Mouse (Mus musculus) testis, adult 2 months (tissue): ENCODE measurements around the gene Atxn7l2.

Source experiments
- CTCF ChIP-seq: fragments of 200-500 bp; IDR thresholded peaks from 2 replicates; pipeline ENCODE4 v1.5.1; 2012; ENCODE audit warnings: low read depth, mild to moderate bottlenecking, inconsistent platforms, low read length, moderate library complexity; ENCODE audit not compliant: control insufficient read depth, insufficient read depth, insufficient replicate concordance
- POLR2A ChIP-seq: fragments of 200-500 bp; IDR thresholded peaks from 2 replicates; pipeline ENCODE4 v1.6.1; 2012; ENCODE audit warnings: low read depth, mild to moderate bottlenecking, inconsistent platforms, low read length, moderate library complexity; ENCODE audit not compliant: control insufficient read depth

GRCm38 (mm10) chr3:108189897-108190296, 20.8 kb downstream of the Atxn7l2 start:
- TF ChIP-seq CTCF (no peak), POLR2A (no peak)
